Mouse (Mus musculus) brown adipose tissue, adult 24 weeks (tissue): ENCODE measurements at regions not wholly inside any gene's neighbourhood (a gene's known extent, or its start where the extent isn't known, plus 50 kb on each side); places are given as distances from the start of the nearest gene placed in this dataset.

Source experiments
- H3K27ac ChIP-seq: fragments of 200-500 bp; replicated peaks from 2 replicates; pipeline ENCODE4 v1.5.1; 2012; ENCODE audit warnings: low read depth, mild to moderate bottlenecking, low read length
- H3K4me1 ChIP-seq: fragments of 200-500 bp; 2 replicates; pipeline ENCODE4 v1.6.1; 2012; ENCODE audit warnings: low read length, mixed read lengths; ENCODE audit not compliant: control insufficient read depth, insufficient read depth, insufficient read length
- H3K4me3 ChIP-seq: fragments of 200-500 bp; 2 replicates; pipeline ENCODE4 v1.5.1; 2012; ENCODE audit warnings: low read depth, mild to moderate bottlenecking, low read length, moderate library complexity; ENCODE audit not compliant: insufficient read depth

- Histone ChIP-seq H3K27ac (no peak overlapping the region), H3K4me1 (no peaks in the 10 kb centered on the region), H3K4me3 (no peak overlapping the region)
Measured at GRCm38 (mm10) chr10:42107437-42108293, 89.4 kb upstream of the Armc2 start.

DNA sequence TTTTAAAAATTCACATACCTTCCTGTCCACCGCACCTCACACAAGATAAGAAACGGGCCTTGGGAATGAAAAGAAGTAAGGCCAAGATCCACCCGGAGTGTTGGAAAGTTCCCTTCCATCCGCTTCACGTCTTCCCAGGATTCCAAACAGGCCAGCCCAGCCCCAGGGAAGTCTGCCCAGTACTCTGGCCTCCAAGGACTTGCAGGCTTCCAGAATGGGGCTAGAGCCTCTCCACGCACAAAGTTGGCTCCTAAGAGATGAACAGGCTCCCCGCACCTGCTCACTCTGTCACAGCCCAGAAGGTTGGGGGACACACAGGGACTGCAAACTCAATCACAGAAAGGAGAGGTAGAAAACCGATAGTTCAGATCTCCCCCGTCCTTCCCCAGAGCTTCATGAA, 88.4 kb upstream of the Armc2 start:
- no peak overlapping the region for H3K27ac ChIP-seq
- no peak overlapping the region for H3K4me3 ChIP-seq
- H3K4me1 ChIP-seq = no peaks in the 10 kb centered on the region

DNA sequence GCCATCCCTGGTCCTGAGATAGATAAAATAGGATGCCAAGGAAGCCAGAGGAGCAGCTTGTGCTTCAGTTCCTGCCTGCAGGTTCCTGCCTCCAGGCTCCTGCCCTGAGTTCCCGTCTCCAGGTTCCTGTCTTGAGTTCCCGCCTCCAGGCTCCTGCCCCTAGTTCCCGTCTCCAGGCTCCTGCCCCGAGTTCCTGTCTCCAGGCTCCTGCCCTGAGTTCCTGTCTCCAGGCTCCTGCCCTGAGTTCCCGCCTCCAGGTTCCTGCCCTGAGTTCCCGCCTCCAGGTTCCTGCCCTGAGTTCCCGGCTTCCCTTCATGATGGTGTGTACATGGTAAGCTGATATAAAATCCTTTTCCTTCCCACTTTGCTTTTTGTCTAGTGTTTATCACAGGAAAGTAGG, 86.8 kb upstream of the Armc2 start:
- Histone ChIP-seq H3K4me3 (no peak overlapping the region), H3K4me1 (no peaks in the 10 kb centered on the region), H3K27ac (no peak overlapping the region)

- Histone ChIP-seq H3K27ac (no peak overlapping the region), H3K4me3 (no peak overlapping the region), H3K4me1 (no peaks in the 10 kb centered on the region)
Measured at GRCm38 (mm10) chr10:42102320-42102719, 84.1 kb upstream of the Armc2 start.

GRCm38 (mm10) chr10:42101096-42101495, 82.9 kb upstream of the Armc2 start:
- H3K4me1 ChIP-seq = no peaks in the 10 kb centered on the region
- H3K27ac ChIP-seq = no peak overlapping the region
- H3K4me3 ChIP-seq = no peak overlapping the region

- Histone ChIP-seq H3K4me1 (no peaks in the 10 kb centered on the region), H3K4me3 (no peak overlapping the region), H3K27ac (no peak overlapping the region)
Measured at GRCm38 (mm10) chr10:42096924-42097323, 78.7 kb upstream of the Armc2 start.

GRCm38 (mm10) chr10:42095986-42096385, 77.7 kb upstream of the Armc2 start:
- H3K4me3 ChIP-seq = no peak overlapping the region
- H3K27ac ChIP-seq = no peak overlapping the region
- H3K4me1 ChIP-seq = no peaks in the 10 kb centered on the region

- no peak overlapping the region for H3K27ac ChIP-seq
Measured at GRCm38 (mm10) chr10:42094274-42095000, 76.2 kb upstream of the Armc2 start.

DNA sequence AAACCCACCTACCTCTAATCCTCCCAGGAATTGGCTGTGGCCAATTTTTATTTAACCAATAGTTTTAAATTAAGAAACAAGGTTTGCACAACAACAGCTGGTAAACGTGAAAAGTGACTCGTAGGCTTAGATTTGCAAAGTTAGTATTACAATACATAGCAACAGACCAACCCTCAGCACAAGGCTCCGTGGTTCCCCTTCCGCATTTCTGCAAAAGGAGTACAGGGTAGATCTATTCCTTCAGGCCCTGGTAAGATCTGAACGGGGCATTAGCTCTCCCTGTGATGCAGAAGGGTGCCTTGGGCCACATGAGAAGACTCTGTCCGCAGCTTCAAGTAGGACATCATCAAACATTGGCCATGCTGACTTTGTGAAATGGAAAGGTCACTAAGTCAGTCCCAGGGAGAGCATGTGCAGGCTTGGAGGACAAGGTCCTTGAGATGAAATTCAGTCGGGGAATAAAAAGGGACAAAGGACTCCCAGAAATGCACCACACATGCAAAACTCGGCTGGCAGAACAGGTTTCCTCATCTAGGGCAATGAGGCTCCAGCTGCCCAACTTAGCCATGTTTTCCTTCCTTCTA, 75.0 kb upstream of the Armc2 start:
- Histone ChIP-seq H3K4me3 (no peak overlapping the region), H3K27ac (no peak overlapping the region), H3K4me1 (peaks cover 6% of the 10 kb centered on the region; the same call in 1 of the 2 replicates)

More at GRCm38 (mm10) chr10:42094274-42095000, 76.2 kb upstream of the Armc2 start:
- Histone ChIP-seq H3K4me1 (no peaks in the 10 kb centered on the region), H3K4me3 (no peak overlapping the region)

DNA sequence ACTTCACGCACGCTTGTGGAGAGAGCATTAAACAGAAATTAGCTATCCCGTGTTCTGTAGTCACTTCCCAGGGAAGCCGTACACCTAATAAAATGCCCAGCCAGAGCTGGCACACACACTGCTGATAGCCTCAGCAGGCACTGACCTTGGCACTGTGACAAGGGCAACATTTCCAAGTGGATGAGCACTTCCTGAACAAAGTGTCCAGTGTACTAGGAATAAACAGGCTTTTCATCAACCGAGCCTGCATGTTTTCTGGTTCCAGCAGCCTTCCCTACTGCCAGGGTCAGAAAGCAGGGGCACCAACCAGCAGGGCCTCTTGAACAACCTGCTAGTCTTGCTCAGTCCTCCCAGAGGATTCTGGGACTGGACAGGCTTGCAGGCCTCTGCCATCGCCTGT, 74.3 kb upstream of the Armc2 start:
- H3K27ac ChIP-seq = no peak overlapping the region
- no peak overlapping the region for H3K4me3 ChIP-seq
- H3K4me1 ChIP-seq = peaks cover 6% of the 10 kb centered on the region; the same call in 1 of the 2 replicates

GRCm38 (mm10) chr10:42091546-42092168, 73.4 kb upstream of the Armc2 start:
- Histone ChIP-seq H3K4me1 (peaks cover 6% of the 10 kb centered on the region; the same call in 1 of the 2 replicates), H3K27ac (no peak overlapping the region), H3K4me3 (no peak overlapping the region)

- no peak overlapping the region for H3K27ac ChIP-seq
- H3K4me3 ChIP-seq = no peak overlapping the region
- H3K4me1 ChIP-seq = peaks cover 6% of the 10 kb centered on the region; the same call in 1 of the 2 replicates
Measured at GRCm38 (mm10) chr10:42090806-42091205, 72.6 kb upstream of the Armc2 start.

- H3K4me3 ChIP-seq = no peak overlapping the region
- 0 out of 2 replicates have a peak overlapping the region, but pooled peaks have one; percentile 81 for H3K27ac ChIP-seq
- H3K4me1 ChIP-seq = peaks cover 6% of the 10 kb centered on the region; the same call in 1 of the 2 replicates
Measured at GRCm38 (mm10) chr10:42090147-42090546, 71.9 kb upstream of the Armc2 start.

DNA sequence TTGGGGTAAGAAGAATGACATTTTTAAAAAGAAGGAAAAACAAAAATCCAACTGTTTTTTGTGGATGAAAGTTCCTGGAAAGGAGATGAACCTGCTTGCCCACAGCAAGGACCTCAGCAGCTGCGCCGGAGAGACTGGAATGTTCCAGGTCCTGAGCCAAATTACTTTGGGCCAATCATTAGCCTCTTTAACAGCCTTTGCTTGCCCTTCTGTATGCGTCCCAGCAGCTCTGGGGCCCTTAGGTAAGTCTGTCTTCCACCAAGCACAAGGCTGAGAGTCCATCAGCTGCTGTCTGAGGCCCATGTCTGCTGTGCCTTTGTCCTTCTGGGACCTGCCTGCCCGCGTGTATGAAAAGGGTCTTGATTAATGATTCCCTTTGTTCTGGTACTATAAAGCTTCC, 71.4 kb upstream of the Armc2 start:
- Histone ChIP-seq H3K4me1 (peaks cover 6% of the 10 kb centered on the region; the same call in 1 of the 2 replicates), H3K27ac (peak overlapping the region; percentile 81), H3K4me3 (no peak overlapping the region)

GRCm38 (mm10) chr10:42089235-42089625, 71.0 kb upstream of the Armc2 start:
- peaks cover 6% of the 10 kb centered on the region; the same call in 1 of the 2 replicates for H3K4me1 ChIP-seq
- H3K4me3 ChIP-seq = no peak overlapping the region
- H3K27ac ChIP-seq = peak overlapping the region; percentile 81; the same call in 1 of the 2 replicates
